Mouse (Mus musculus) frontal cortex, adult (tissue): Measurements from ENCODE around the gene Nr1d1.

Experiments used
- ATAC-seq: cut with Nextera tagmentation; 2 replicates; pipeline ENCODE4 v1.9.2; 2017; ENCODE audit warnings: mild to moderate bottlenecking, moderate library complexity, mixed read lengths; ENCODE audit not compliant: low TSS enrichment

Gene Nr1d1

DNA sequence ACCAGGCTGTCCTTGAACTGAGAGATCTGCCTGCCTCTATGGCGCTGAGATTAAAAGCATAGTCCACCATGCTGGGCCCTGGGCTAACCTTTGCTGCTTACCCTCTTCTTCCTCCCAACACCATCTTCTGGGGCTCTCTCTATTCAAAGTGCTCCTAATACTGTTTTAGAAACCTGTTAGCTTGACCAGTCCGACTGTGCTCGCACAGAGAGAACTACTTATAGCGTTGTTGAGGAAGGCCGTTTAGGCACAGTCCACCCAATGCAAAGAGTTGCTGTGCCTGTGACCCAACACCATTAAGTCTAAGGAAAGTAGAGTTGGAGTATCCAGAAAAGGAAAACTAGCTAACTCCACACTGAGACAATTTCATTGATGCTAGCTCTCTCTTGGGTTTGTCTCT, 13.0 kb upstream of the Nr1d1 start:
- no peak for ATAC-seq

GRCm38 (mm10) chr11:98787691-98788090, 12.6 kb upstream of the Nr1d1 start:
- no peak for ATAC-seq

GRCm38 (mm10) chr11:98787229-98787628, 12.1 kb upstream of the Nr1d1 start:
- no peak for ATAC-seq

GRCm38 (mm10) chr11:98786359-98787214, 11.5 kb upstream of the Nr1d1 start:
- peak; percentile 21 for ATAC-seq

- ATAC-seq = peak; percentile 32
Measured at GRCm38 (mm10) chr11:98785772-98786281, 10.7 kb upstream of the Nr1d1 start.

DNA sequence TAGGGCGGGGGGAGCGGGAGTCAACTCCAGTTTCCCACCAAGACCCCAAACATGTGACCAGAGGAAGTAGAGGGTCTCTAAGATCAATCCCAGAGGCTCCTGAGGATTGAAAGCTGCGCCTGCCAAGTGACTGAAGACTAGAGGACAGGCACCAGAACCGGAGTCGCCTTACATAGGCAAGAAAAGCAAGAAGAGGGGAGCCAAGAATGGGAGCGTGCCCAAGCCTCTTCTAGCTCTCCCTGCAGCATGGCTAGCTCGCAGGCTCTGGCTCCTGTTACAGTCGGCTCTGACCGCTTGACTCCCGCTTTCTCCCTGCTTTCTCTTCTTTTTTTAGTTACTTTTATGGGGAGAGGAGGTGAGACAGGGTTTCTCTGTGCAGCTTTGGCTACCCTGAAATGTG, 10.1 kb upstream of the Nr1d1 start:
- no peak for ATAC-seq

GRCm38 (mm10) chr11:98784139-98784538, 9.0 kb upstream of the Nr1d1 start:
- ATAC-seq = no peak

GRCm38 (mm10) chr11:98783236-98783696, 8.1 kb upstream of the Nr1d1 start:
- peak; percentile 39 for ATAC-seq

- ATAC-seq = 0 out of 2 replicates have a peak, but pooled peaks have one; percentile 1
Measured at GRCm38 (mm10) chr11:98782651-98783235, 7.6 kb upstream of the Nr1d1 start.

DNA sequence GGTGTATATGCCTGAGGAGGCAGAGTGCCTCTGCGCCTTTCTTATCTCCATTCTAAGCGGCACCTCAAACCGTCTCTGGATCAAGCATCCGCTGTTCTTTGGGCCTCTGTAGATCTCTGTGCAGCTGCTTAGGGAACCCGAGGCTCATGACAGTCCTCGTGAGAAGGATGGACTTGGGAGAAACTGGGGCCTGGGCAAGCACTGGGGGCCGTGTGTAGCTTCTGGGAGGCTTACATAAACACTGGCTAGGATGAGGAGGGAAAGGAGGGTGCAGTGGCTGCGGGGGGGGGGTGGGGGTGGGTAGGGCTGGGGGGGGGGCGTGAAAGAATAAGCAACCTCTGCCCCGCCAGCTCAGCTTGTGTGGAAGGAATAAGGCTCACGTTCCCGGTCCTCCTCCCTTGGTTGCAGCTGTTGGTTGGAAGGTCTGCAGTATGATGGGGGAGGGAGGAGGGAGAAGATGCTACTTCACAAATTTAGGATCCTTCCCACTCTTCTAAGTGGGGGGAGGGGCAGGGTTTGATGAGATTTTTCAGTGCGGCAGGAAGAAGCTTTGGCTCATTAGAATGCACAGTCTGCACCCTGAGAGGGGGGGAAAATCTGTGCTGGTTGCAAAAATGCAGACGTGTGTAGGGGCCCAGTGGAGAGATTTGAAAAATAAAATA, 6.8 kb upstream of the Nr1d1 start:
- ATAC-seq = peak; percentile 22

DNA sequence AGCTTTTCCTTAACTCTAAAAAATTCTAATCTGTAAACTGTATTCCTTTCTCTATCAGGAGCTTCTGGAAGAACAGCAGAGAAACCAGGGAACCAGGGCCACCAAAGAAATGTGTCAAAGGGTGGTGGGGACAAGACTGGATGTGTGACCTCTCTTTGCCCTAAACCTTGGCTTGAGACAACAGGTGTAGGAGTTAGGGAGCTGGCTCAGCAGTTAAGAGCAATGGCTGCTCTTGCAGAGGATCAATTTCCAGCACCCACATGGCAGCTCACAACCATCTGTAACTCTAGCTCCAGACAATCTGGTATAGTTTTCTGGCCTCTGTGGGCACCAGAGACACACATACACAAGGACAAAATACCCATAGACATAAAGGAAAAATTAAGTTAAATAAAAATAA, 2.8 kb upstream of the Nr1d1 start:
- no peak for ATAC-seq

- ATAC-seq = no peak
Measured at GRCm38 (mm10) chr11:98776843-98777590, 1.9 kb upstream of the Nr1d1 start.

DNA sequence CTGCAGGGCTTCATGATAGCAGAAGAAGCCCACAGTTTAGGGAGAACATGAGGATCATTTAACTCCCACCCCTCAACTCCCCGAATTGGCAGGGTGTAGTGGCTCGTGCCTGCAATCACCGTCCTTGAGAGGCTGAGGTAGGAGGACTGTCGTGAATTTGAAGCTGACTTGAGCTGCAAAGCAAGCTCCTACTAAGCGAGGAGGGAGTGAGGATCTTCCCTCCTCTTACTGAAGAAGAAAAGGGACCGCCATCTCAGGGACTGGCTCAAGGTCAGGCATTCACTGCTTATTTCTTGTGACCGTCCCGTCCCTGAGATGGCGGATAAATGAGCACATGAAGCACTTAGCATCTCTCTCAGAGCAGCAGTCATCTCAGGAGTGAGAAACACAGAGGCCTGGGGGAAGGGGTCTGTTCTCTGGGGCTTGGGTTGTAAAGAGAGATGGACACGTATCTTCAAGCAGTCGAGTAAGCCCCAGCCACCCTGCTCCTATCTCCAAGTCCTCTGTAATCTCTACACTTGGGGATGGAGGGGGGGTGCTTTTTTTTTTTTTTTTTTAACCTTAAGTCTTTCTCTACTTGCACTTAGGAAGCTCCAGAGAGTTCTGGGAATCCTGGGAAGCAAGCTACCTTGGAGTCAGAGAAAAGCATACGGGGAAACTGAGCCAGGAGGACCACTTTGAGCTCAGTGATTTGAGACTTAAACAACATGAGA, 1.1 kb upstream of the Nr1d1 start:
- ATAC-seq = no peak

DNA sequence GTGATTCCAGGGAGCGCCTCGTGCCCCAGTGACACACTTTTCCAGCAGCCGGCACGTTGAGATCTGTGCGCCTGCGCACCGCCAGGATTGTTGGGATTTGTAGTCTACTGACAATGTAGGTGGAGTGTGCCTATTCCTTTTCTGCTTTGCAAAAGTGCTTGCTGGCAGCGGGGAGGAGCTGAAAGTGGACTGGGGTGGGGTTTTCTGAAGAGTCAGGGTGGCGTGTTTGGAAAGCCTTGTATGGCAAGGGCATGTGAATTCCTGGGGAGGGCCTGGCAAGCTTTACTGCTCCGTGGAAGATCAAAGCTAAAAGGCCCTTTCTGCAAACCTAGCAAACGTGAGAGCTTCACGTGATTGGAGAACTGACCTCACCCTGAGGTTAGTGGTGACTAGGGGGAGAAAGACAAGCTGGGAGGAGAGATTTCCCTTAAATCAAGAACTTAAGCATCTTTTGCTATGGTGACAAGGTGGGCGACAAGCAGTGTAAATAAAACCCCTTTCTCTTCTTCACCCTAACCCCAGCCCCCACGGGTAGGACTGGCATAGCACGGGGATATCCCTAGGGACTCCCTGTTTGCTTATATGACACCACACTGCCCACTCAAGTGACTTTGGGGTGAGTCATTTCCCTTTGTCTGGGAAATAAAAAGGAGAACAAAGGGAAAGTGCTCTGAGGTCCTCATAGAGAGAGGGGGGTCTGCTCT, 367 bp upstream of the Nr1d1 start:
- peak; percentile 65 for ATAC-seq

- ATAC-seq = peak; percentile 31
Measured at GRCm38 (mm10) chr11:98773635-98774295, 1.4 kb downstream of the Nr1d1 start.

DNA sequence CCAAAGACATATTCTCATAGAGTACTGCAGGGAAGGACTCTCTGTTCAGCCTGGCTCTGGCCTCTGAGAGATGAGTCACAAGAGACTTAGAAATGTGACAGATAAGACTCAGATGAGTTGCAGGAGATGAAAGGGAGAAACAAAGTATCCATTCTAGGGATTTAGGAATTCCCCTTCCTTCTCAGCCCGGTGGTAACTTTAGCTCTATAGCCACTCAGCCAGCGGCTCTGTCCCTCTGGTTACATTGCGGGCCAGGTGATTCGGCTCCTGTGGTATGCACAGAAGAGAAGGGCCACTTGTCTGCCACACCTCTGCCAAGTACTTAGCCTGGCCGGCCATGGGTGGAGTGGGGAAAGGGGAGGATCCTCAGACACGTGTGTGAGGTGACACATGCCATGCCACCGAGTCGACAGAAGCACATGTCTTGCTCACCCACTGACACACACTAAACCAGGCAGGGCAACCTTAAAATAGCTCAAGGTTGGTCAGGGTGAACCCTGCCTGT, 2.4 kb downstream of the Nr1d1 start:
- no peak for ATAC-seq

DNA sequence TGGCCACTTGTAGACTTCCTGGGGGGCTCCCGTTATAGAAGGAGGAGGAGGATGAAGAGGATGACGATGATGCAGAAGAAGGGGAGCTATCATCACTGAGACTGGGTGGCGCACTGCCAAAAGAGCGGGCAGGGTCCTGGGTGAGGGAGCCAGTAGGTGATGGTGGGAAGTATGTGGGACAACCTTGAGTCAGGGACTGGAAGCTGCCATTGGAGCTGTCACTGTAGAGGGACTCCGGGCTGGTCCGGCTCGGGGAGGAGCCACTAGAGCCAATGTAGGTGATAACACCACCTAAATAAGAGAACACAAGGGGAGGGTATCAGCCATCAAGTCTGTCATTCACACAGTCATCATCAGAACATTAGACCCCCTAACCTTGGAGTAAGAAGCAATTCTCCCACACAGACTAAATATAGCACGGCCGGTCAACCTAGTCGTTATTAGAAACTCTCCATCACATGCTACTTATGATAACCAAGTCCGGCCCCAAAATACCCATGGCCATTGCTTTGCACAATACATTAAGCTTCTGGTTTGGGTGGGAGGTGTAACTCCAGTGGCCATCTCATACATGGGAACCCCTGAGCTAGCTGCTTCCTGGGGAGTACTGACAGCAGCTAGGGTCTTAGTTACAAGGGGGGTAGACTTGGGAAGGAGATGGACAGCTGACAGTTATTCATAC, 3.1 kb downstream of the Nr1d1 start:
- ATAC-seq = no peak

GRCm38 (mm10) chr11:98771131-98771530, 4.0 kb downstream of the Nr1d1 start:
- ATAC-seq = no peak
